Mouse (Mus musculus): ENCODE data around the gene Ier3.
A peak's percentile ranks its signal among the peaks of the same experiment; 100 is the strongest.
"Not testable (repeated sequence)": the region's sequence is repeated elsewhere in the genome, so short reads cannot be mapped to it uniquely, and the experiment has no call there.

The Ier3 gene

GRCm38 (mm10) chr17:35836991-35837422 is 15.5 kb downstream of the Ier3 start:
- DNase-seq = peak; percentile 87

- DNase-seq = peak; percentile 68
These were observed 16.0 kb downstream of the Ier3 start for GRCm38 (mm10) chr17:35837487-35837886.

GRCm38 (mm10) chr17:35838122-35838544 is 16.6 kb downstream of the Ier3 start, which contains the start of gene Tubb5:
TSS of gene Tubb5 (minus strand) at chr17:35838306.
- DNase-seq = peak; percentile 95

GRCm38 (mm10) chr17:35838570-35838969 is 17.1 kb downstream of the Ier3 start:
- no peak for DNase-seq

GRCm38 (mm10) chr17:35839002-35839401 is 17.5 kb downstream of the Ier3 start:
- not testable (repeated sequence) for DNase-seq

- DNase-seq = no peak
These were observed 19.1 kb downstream of the Ier3 start for GRCm38 (mm10) chr17:35840561-35840960.

GRCm38 (mm10) chr17:35841076-35841950 is 19.8 kb downstream of the Ier3 start, which contains the start of gene Mdc1:
TSS of gene Mdc1 (plus strand) at chr17:35841515.
- peak; percentile 99 for DNase-seq

- DNase-seq = no peak
These were observed 20.5 kb downstream of the Ier3 start for GRCm38 (mm10) chr17:35842006-35842405.

- no peak for DNase-seq
These were observed 22.0 kb downstream of the Ier3 start for GRCm38 (mm10) chr17:35843514-35843913.

GRCm38 (mm10) chr17:35848112-35848511 is 26.6 kb downstream of the Ier3 start:
- DNase-seq = no peak

GRCm38 (mm10) chr17:35850974-35851373 is 29.5 kb downstream of the Ier3 start:
- no peak for DNase-seq

GRCm38 (mm10) chr17:35859371-35859770 is 37.9 kb downstream of the Ier3 start:
- no peak for DNase-seq

GRCm38 (mm10) chr17:35859835-35860234 is 38.4 kb downstream of the Ier3 start:
- DNase-seq = no peak

- DNase-seq = no peak
These were observed 39.3 kb downstream of the Ier3 start for GRCm38 (mm10) chr17:35860831-35861197.

GRCm38 (mm10) chr17:35861198-35861857 is 39.8 kb downstream of the Ier3 start, which contains the start of gene Nrm:
TSS of gene Nrm (plus strand) at chr17:35861318.
- peak; percentile 87 for DNase-seq

- no peak for DNase-seq
These were observed 43.4 kb downstream of the Ier3 start for GRCm38 (mm10) chr17:35864832-35865353.

GRCm38 (mm10) chr17:35865481-35866280 is 44.2 kb downstream of the Ier3 start, which contains the start of gene Ppp1r18:
TSS of gene Ppp1r18 (plus strand) at chr17:35865593.
- DNase-seq = peak; percentile 69

GRCm38 (mm10) chr17:35866281-35866831 is 44.9 kb downstream of the Ier3 start:
- DNase-seq = peak; percentile 63

- DNase-seq = no peak
These were observed 45.7 kb downstream of the Ier3 start for GRCm38 (mm10) chr17:35866911-35867890.

GRCm38 (mm10) chr17:35868165-35868820 is 46.8 kb downstream of the Ier3 start:
- no peak for DNase-seq
